Mouse (Mus musculus): ENCODE measurements around the gene Nav1.

GRCm38 (mm10) chr1:135467462-135467861, 139.6 kb downstream of the Nav1 start:
- TF ChIP-seq CTCF (IDR thresholded peaks at IDR 0.05; ENCODE audit: insufficient read depth, low read depth, low read length), result no peak
- no peak for TF ChIP-seq POLR2A (IDR thresholded peaks at IDR 0.05; ENCODE audit: insufficient read depth, low read depth, low read length)
